Mouse (Mus musculus) cortical plate, adult 2 months (tissue): Measurements from ENCODE around the gene Gtf2e1.

Experiments used
- CTCF ChIP-seq: fragments of 200-500 bp; IDR thresholded peaks from 2 replicates; pipeline ENCODE4 v1.5.1; 2011; ENCODE audit warnings: mild to moderate bottlenecking, control low read depth, low read length; ENCODE audit not compliant: insufficient read depth; ENCODE audit errors: extremely low read depth
- POLR2A ChIP-seq: fragments of 200-500 bp; IDR thresholded peaks from 2 replicates; pipeline ENCODE4 v1.6.1; 2011; ENCODE audit warnings: mild to moderate bottlenecking, low read length, control low read depth; ENCODE audit not compliant: insufficient read depth; ENCODE audit errors: extremely low read depth

GRCm38 (mm10) chr16:37526688-37527223, 12.8 kb downstream of the Gtf2e1 start:
- TF ChIP-seq CTCF, result no peak
- TF ChIP-seq POLR2A, result no peak
